Mouse (Mus musculus) liver, embryonic 11.5 days (tissue): ENCODE results near the gene Zfp668. TPM values are rescaled to one million over a fixed set of nuclear protein-coding genes. Genes with fewer than 3 reads are reported as not detected.
"Not testable (repeated sequence)": the region's sequence is repeated elsewhere in the genome, so short reads cannot be mapped to it uniquely, and the experiment has no call there.

Experiments used
- ATAC-seq: fragments of 200-750 bp; cut with Nextera tagmentation; replicated peaks from 2 replicates; pipeline ENCODE4 v1.8.0; 2017; ENCODE audit warnings: moderate number of reproducible peaks, mild to moderate bottlenecking, moderate TSS enrichment, moderate library complexity; ENCODE audit not compliant: low FRiP score
- DNase-seq: peaks from one replicate; pipeline ENCODE4 v3.0.0-alpha.2; 2017; ENCODE audit warnings: low spot score
- H3K27ac ChIP-seq: fragments of 300-500 bp; sonication (generic); 2 replicates; pipeline ENCODE4 v1.5.1; 2014; ENCODE audit warnings: mild to moderate bottlenecking, low read depth, low read length, control low read depth
- H3K27me3 ChIP-seq: fragments of 300-500 bp; sonication (generic); replicated peaks from 2 replicates; pipeline ENCODE4 v1.6.1; 2014; ENCODE audit warnings: low read length, mixed read lengths; ENCODE audit not compliant: control insufficient read depth, insufficient read depth
- H3K36me3 ChIP-seq: fragments of 300-500 bp; sonication (generic); 2 replicates; pipeline ENCODE4 v1.6.1; 2014; ENCODE audit warnings: mild to moderate bottlenecking, low read length, moderate library complexity, mixed read lengths; ENCODE audit not compliant: control insufficient read depth, insufficient read depth
- H3K4me1 ChIP-seq: fragments of 300-500 bp; sonication (generic); replicated peaks from 2 replicates; pipeline ENCODE4 v1.6.1; 2014; ENCODE audit warnings: low read length, mixed read lengths; ENCODE audit not compliant: control insufficient read depth, insufficient read depth
- H3K4me2 ChIP-seq: fragments of 300-500 bp; sonication (generic); 2 replicates; pipeline ENCODE4 v1.6.1; 2014; ENCODE audit warnings: mild to moderate bottlenecking, control low read depth, moderate library complexity
- H3K4me3 ChIP-seq: fragments of 300-500 bp; sonication (generic); 2 replicates; pipeline ENCODE4 v1.5.1; 2014; ENCODE audit warnings: low read depth, low read length, control low read depth
- H3K9ac ChIP-seq: fragments of 300-500 bp; sonication (generic); 2 replicates; pipeline ENCODE4 v1.6.1; 2014; ENCODE audit warnings: low read depth, low read length, control low read depth
- H3K9me3 ChIP-seq: fragments of 300-500 bp; sonication (generic); 2 replicates; pipeline ENCODE4 v1.6.1; 2016; ENCODE audit warnings: low read length, inconsistent platforms, mixed read lengths; ENCODE audit not compliant: control insufficient read depth
- WGBS: fragments of 180-500 bp; shearing (Covaris S2); extraction: QIAGEN DNeasy Blood & Tissue Kit; methylation state at CpG from one replicate; pipeline ENCODE4 v1.1.7; 2014; 5-methylcytosine and 5-hydroxymethylcytosine counted together
- polyA plus RNA-seq: library from polyadenylated mRNA; unstranded; fragments of >200 nt; fragmentation: Nextera tagmentation; extraction: Ambion mirVana; gene quantifications from 2 replicates; pipeline ENCODE4 v1.2.1, GENCODE M21; 2014

The Zfp668 gene
- polyA plus RNA-seq, 1 experiment from 2014 or later, result 15.9 TPM

DNA sequence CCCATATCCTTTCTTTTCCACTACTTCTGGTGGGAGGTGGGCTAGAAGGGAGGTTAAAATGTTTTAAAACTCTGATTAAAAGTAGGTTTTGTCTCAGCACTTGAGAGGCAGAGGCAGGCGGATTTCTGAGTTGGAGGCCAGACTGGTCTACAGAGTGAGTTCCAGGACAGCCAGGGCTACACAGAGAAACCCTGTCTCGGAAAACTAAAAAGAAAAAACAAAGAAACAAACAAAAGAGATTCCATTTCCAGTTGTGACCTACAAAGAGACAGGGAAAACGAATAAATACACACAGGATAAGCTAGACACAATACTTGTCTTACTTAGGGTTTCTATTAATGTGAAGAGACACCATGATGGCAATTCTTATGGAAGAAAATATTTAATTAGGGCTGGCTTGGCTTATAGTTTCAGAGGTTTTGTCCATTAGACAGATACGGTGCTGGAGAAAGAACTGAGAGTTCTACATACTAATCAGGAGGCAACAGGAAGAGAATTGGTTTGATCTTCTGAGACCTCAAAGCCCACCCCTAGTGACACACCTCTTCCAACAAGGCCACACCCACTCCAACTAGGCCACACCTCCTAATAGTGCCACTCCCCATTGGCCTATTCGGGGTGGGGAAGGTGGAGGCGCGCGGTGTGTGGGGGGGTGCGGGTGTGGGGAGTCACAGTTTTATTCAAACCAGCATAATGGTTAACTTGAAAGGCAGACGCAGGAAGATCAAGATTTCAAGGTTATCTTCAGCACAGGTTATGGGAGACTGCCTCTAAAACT lies 21.7 kb upstream of the Zfp668 start:
- H3K27me3 ChIP-seq, result no peaks in the 10 kb centered on the region
- no peak overlapping the region for H3K9ac ChIP-seq
- WGBS, result 29% methylated on average over 10 of the region's 10 CpGs
- peak overlapping the region; percentile 46 for H3K4me2 ChIP-seq
- no peaks in the 10 kb centered on the region for H3K9me3 ChIP-seq
- DNase-seq (no peak), ATAC-seq (peak; percentile 42)
- peaks cover 28% of the 10 kb centered on the region for H3K4me1 ChIP-seq
- H3K36me3 ChIP-seq, result no peaks in the 10 kb centered on the region; the same call in 1 of the 2 replicates
- H3K4me3 ChIP-seq, result no peak overlapping the region
- peak overlapping the region; percentile 62; the same call in 1 of the 2 replicates for H3K27ac ChIP-seq

DNA sequence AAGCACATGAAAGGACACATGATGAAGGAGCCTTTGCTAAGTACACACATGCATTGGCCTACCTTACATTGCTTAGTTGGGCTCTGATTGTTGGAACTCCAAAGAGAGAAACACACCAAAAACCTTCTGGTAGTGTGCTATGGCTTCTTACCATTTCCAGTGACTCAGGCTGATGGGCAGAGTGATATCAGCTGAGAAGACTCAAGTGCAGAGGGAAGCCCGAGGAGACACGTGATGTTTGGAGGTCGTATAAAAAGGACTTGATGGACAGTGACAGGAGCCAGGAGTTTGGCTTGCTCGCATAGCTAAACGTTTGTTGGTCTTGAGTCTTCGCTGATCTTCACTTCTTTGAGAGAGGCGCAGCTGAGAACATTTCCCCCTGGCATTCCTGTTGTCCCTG lies 20.9 kb upstream of the Zfp668 start:
- peaks cover 28% of the 10 kb centered on the region for H3K4me1 ChIP-seq
- H3K9ac ChIP-seq, result no peak overlapping the region
- DNase-seq, result no peak
- ATAC-seq, result no peak
- H3K4me3 ChIP-seq, result no peak overlapping the region
- H3K4me2 ChIP-seq, result no peak overlapping the region
- peaks cover 5% of the 10 kb centered on the region; the same call in 1 of the 2 replicates for H3K36me3 ChIP-seq
- no peak overlapping the region for H3K27ac ChIP-seq
- H3K27me3 ChIP-seq, result no peaks in the 10 kb centered on the region
- H3K9me3 ChIP-seq, result no peaks in the 10 kb centered on the region
- WGBS, result 79% methylated on average over 7 of the region's 7 CpGs

DNA sequence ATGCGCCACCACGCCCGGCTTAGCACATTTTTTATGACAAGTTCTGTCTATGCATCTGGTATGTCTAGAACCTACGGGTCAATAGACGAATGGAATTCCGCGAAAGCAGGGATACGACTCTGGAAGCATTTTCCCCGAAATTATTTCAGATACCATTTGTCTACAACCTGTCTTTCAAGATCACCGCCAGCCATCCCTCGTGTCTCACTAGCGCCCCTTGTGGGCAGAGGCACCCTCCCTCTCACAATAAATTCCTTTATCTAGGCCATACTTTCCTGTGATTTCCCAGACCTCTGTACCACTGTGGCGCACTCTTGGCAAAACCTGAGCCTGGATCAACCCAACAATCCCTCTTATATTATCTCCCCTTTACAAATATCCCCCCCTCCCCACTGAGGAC lies 19.8 kb upstream of the Zfp668 start:
- H3K27me3 ChIP-seq, result no peaks in the 10 kb centered on the region
- H3K9ac ChIP-seq, result no peak overlapping the region
- DNase-seq (no peak), ATAC-seq (no peak)
- H3K9me3 ChIP-seq, result no peaks in the 10 kb centered on the region
- H3K36me3 ChIP-seq, result peaks cover 5% of the 10 kb centered on the region; the same call in 1 of the 2 replicates
- H3K4me2 ChIP-seq, result no peak overlapping the region
- peaks cover 25% of the 10 kb centered on the region for H3K4me1 ChIP-seq
- no peak overlapping the region for H3K4me3 ChIP-seq
- WGBS, result 53% methylated on average over 13 of the region's 13 CpGs
- no peak overlapping the region for H3K27ac ChIP-seq

DNA sequence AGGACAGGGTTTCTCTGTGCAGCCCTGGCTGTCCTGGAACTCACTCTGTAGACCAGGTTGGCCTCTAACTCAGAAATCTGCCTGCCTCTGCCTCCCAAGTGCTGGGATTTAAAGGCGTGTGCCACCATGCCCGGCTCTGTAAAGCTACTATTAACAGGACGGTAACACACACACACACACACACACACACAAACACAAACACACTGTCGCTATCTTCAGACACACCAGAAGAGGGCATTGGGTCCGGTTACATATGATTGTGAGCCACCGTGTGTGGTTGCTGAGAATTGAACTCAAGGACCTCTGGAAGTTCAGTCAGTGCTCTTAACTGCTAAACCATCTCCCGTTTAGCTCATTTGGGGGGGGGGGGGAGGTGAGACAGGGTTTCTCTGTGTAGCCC lies 19.3 kb upstream of the Zfp668 start:
- not testable (repeated sequence) for H3K9me3 ChIP-seq, ATAC-seq, DNase-seq, H3K9ac ChIP-seq, H3K36me3 ChIP-seq, H3K27me3 ChIP-seq
- WGBS, result 54% methylated on average over 7 of the region's 7 CpGs
- Histone ChIP-seq H3K4me2 (peak overlapping the region; percentile 92), H3K4me1 (peaks cover 25% of the 10 kb centered on the region), H3K27ac (0 out of 2 replicates have a peak overlapping the region, but pooled peaks have one; percentile 29), H3K4me3 (peak overlapping the region; percentile 14; the same call in 1 of the 2 replicates)

DNA sequence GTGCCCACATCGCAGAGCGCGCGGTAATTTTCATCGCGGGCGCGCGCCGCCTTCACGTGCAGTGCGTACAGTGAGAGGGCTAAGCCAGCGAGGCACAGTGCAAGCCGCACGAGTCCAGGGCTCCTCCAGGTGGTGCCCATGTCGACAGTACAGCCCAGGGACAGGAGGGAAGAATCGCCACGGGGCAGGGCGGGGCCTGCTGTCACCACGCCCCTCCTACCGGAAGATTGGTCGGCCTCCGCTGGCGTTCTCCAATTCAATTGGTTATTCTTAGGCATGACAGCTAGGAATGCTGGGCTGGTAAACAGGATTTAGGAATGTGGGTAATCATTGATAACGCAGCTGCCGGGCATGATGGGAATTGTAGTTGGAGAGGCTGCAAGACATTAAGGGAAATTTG lies 18.8 kb upstream of the Zfp668 start, which contains the start of the genes Gm21974 and Vkorc1:
TSS of gene Gm21974 (minus strand) at position 13 of the 400 bp plus-strand sequence.
TSS of gene Vkorc1 (minus strand) at position 176 of the 400 bp plus-strand sequence.
- Histone ChIP-seq H3K27me3 (no peaks in the 10 kb centered on the region), H3K4me1 (peaks cover 22% of the 10 kb centered on the region), H3K4me3 (peak within 1 kb of the TSS; percentile 66), H3K9me3 (no peaks in the 10 kb centered on the region), H3K4me2 (peak within 1 kb of the TSS; percentile 92), H3K9ac (peak within 1 kb of the TSS; percentile 79), H3K27ac (peak within 1 kb of the TSS; percentile 71), H3K36me3 (peaks cover 5% of the 10 kb centered on the region; the same call in 1 of the 2 replicates)
- DNase-seq, result peak; percentile 94
- under 1% methylated on average over 26 of the region's 26 CpGs for WGBS
- ATAC-seq, result peak; percentile 95

DNA sequence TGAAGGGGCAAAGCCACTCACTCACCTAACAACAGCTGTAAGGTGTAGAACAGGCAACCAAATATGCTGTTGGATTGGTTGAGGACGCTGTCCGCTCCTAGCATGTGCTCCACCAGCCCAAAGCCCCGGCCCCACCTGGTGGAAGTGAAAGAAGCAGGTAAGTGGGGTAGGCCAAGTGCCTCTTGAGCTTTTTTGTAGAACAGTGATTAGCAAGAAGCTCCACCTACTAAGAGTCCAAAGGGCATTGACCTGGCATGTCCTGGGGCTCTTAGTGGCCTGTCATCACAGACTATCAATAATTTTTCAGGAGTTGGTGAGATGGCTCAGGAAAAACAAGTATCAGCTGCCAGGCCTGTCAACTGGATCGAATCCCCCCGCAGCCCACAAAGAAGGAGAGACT lies 17.9 kb upstream of the Zfp668 start:
- peak overlapping the region; percentile 79; the same call in 1 of the 2 replicates for H3K9ac ChIP-seq
- 79% methylated on average over 5 of the region's 5 CpGs for WGBS
- no peak for ATAC-seq

DNA sequence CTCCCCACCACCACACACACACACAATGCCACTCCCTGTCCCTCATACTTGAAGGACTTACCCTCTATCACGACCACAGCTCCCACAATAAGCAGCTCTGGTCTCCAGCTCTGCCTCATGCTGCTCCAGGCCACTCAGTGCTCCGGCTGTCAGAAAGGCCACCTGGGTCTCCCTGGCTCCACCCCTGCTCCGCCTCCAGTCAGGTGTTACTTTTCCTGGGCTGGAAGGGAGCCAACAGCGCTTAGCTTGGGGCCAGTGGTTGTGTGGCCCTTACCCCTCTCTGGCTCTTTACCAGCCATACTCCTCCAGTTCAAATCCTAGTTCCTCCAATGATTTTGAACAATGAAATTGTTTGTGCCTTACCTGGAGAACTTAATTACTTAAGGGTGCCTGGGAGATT lies 14.2 kb upstream of the Zfp668 start, which contains the start of gene Prss53:
TSS of gene Prss53 (minus strand) at position 173 of the 400 bp plus-strand sequence.
- Histone ChIP-seq H3K9ac (no peak within 1 kb of the TSS), H3K4me1 (peaks cover 5% of the 10 kb centered on the region), H3K27ac (no peak within 1 kb of the TSS), H3K4me3 (no peak within 1 kb of the TSS), H3K27me3 (no peaks in the 10 kb centered on the region), H3K4me2 (no peak within 1 kb of the TSS), H3K36me3 (peaks cover 19% of the 10 kb centered on the region; the same call in 1 of the 2 replicates), H3K9me3 (no peaks in the 10 kb centered on the region)
- DNase-seq, result no peak
- no peak for ATAC-seq
- 54% methylated on average over 4 of the region's 4 CpGs for WGBS

More for the DNA sequence above, 17.9 kb upstream of the Zfp668 start:
- H3K4me2 ChIP-seq, result peak overlapping the region; percentile 92
- no peaks in the 10 kb centered on the region for H3K27me3 ChIP-seq
- H3K4me3 ChIP-seq, result peak overlapping the region; percentile 66
- peaks cover 5% of the 10 kb centered on the region; the same call in 1 of the 2 replicates for H3K36me3 ChIP-seq
- no peaks in the 10 kb centered on the region for H3K9me3 ChIP-seq
- peak overlapping the region; percentile 46; the same call in 1 of the 2 replicates for H3K27ac ChIP-seq
- peaks cover 12% of the 10 kb centered on the region for H3K4me1 ChIP-seq
- no peak for DNase-seq

DNA sequence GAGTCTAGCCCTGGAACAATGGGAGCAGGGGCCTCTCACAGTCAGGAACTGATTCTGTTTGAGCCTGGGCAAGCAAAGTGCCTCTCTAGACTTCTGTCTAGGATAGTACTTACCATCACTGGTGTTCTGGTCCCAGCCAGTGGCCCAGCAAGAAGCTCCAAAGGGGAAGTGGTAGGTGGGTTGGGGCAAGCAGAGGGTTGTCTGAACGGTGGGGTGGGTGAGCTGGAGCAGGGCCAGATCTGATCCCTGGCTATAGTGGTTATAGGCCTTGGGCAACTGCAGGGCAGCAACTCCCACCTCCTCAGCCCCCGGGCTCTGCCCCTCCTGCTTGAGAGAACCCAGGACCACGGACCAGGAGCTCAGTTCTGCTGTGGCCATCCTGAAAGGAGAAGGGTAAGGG lies 12.2 kb upstream of the Zfp668 start:
- peaks cover 34% of the 10 kb centered on the region for H3K36me3 ChIP-seq
- no peaks in the 10 kb centered on the region for H3K27me3 ChIP-seq
- no peak overlapping the region for H3K9ac ChIP-seq
- H3K27ac ChIP-seq, result no peak overlapping the region
- no peak overlapping the region for H3K4me2 ChIP-seq
- 63% methylated on average over 3 of the region's 3 CpGs for WGBS
- no peak overlapping the region for H3K4me3 ChIP-seq
- ATAC-seq, result no peak
- DNase-seq, result no peak
- no peaks in the 10 kb centered on the region for H3K9me3 ChIP-seq
- H3K4me1 ChIP-seq, result peaks cover 7% of the 10 kb centered on the region; the same call in 1 of the 2 replicates
